Mouse (Mus musculus) heart, postnatal 25 days (tissue): ENCODE measurements around the gene 4933416C03Rik. TPM values are rescaled to one million over a fixed set of nuclear protein-coding genes. Genes with fewer than 3 reads are reported as not detected.

Experiments used
- DNase-seq: peaks from one replicate; pipeline ENCODE4 v3.0.0; 2022; ENCODE audit warnings: low spot score
- intact Hi-C: fragments of 180-260 bp; cut with DNase I; formaldehyde crosslinking; loops from one replicate; pipeline ENCODE4 v1.15.1; 2025
- total RNA-seq, 2 experiments: library from RNA; stranded (reverse); gene quantifications; 2 replicates each; pipeline ENCODE4 v1.2.3; 2021

4933416C03Rik gene
- total RNA-seq, 2 experiments from 2014 or later = not detected

DNA sequence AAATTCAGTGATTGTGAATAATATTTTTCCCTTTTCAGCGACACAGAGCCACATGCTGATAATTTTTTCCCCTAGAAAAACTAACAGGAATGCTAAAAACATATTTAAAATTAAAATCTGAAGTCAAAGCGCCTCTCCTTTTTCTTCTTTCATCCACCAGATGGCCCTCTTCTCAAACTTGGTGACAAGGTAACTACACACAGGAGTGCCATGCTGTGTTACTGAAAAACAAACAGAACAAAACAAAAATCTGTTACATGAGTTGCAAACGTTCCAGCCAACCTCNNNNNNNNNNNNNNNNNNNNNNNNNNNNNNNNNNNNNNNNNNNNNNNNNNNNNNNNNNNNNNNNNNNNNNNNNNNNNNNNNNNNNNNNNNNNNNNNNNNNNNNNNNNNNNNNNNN is 29.8 kb downstream of the 4933416C03Rik start:
- DNase-seq = no peak
- intact Hi-C loops = loop anchor here (1.0 kb wide), 1 partner anchor 113 kb away; no protein-coding TSS in a partner anchor

- intact Hi-C loops = no loop called here
- DNase-seq = no peak
These were observed 32.9 kb downstream of the 4933416C03Rik start for GRCm38 (mm10) chr10:116080841-116081240.

GRCm38 (mm10) chr10:116079396-116079795 is 34.3 kb downstream of the 4933416C03Rik start:
- intact Hi-C loops = no loop called here
- DNase-seq = no peak

GRCm38 (mm10) chr10:116078636-116079035 is 35.1 kb downstream of the 4933416C03Rik start:
- no peak for DNase-seq
- intact Hi-C loops = no loop called here

DNA sequence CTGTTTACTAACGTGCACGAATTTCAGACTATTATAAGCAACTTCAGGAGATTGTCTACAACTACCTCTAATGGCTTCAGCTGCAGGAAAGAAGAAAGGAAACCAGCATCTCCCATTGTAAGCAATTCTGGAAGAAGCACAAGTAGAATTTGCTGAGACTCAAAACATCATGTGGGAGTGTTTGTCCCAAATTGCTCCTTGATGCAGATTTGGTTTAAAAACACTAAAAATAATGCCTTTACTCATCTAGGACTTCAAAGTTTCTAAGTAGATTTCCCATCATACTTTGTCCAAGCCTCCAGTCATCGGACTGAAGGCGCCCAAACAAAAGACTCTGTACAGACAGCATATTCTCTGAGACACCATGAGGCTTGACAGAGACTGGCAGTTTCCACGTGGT is 37.8 kb downstream of the 4933416C03Rik start:
- intact Hi-C loops = no loop called here
- no peak for DNase-seq

Other genes with a start within 250 kb of the 4933416C03Rik start
- 1 to 10 TPM; 1.8 to 2.1 TPM for gene Ptprr, start 95.7 kb downstream of the 4933416C03Rik start, total RNA-seq
- 10 to 100 TPM; 64.6 to 77.4 TPM for gene Ptprb, start 161.6 kb upstream of the 4933416C03Rik start, total RNA-seq